Mouse (Mus musculus) left cerebral cortex, postnatal 4 days (tissue): Measurements from ENCODE around the gene Prss16. TPM values are rescaled to one million over a fixed set of nuclear protein-coding genes. Genes with fewer than 3 reads are reported as not detected.
"Not testable (repeated sequence)": the region's sequence is repeated elsewhere in the genome, so short reads cannot be mapped to it uniquely, and the experiment has no call there.

Experiments
- DNase-seq: peaks from one replicate; pipeline ENCODE4 v3.0.0-alpha.2; 2022
- intact Hi-C: fragments of 180-260 bp; cut with DNase I; formaldehyde crosslinking; loops from one replicate; pipeline ENCODE4 v1.15.1; 2025
- total RNA-seq, 2 experiments: library from RNA; stranded (reverse); gene quantifications; 2 replicates each; pipeline ENCODE4 v1.2.3; 2021

The Prss16 gene
- total RNA-seq, result not detected

GRCm38 (mm10) chr13:22009642-22010041, at the start of gene Prss16:
Prss16 (minus strand) TSS chr13:22009742.
- intact Hi-C loops, result no loop called here
- DNase-seq, result no peak

- intact Hi-C loops, result loop anchor here (5.0 to 10.0 kb wide), 2 partner anchors 1231 to 1349 kb away; no protein-coding TSS in a partner anchor
These were observed 44.2 kb upstream of the Prss16 start for GRCm38 (mm10) chr13:22053754-22054153.

GRCm38 (mm10) chr13:22051523-22051859, 41.9 kb upstream of the Prss16 start:
- intact Hi-C loops, result loop anchor here (5.0 to 10.0 kb wide), 2 partner anchors 1233 to 1351 kb away; no protein-coding TSS in a partner anchor
- no peak for DNase-seq

More at GRCm38 (mm10) chr13:22053754-22054153, 44.2 kb upstream of the Prss16 start:
- no peak for DNase-seq

DNA sequence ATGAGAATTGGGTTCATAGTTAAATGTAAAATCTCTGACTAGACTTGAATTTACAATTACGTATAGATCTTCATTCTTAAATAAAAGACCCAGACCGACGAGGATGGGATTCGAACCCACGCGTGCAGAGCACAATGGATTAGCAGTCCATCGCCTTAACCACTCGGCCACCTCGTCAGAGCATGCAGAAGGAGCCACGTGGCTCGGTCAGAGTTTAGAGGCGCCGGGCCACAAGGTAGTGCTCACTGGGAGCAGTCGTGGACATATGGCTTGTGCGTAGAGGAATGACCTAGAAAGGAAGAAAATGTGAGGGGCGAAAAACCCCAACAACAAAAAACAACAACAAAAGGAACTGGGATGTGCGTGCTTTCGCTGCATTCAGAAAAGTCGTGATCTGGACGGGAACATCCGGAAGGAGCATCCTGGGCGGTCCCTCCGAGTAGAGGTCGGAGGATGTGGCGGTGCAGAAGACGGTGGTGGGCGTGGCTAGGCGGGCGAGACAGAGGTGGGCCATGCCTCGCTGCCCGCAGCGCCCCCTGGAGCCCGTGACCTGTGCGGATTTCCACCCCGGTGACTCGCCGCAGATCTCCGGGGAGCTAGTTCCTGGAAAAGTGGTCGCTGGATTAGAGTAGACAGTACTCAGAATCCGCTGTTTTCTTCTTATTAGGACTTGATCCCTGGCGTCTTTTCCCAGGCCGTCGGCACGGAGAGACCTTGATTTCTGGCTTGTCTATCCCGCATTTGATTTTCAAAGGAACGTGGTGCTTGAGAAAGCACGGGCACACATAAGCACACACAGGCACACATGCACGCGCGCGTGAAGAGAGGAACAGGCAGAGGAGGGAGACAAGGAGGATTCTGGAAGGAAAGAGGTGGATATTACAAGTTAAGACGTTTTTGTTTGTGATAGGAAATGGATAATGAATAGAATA, 41.3 kb upstream of the Prss16 start:
- DNase-seq, result peak; percentile 94
- intact Hi-C loops, result loop anchor here (5.0 to 10.0 kb wide), 2 partner anchors 1234 to 1351 kb away; no protein-coding TSS in a partner anchor

- peak; percentile 52 for DNase-seq
- intact Hi-C loops, result loop anchor here (5.0 to 10.0 kb wide), 2 partner anchors 1235 to 1352 kb away; no protein-coding TSS in a partner anchor
These were observed 40.3 kb upstream of the Prss16 start for GRCm38 (mm10) chr13:22049737-22050440.

GRCm38 (mm10) chr13:22049041-22049440, 39.5 kb upstream of the Prss16 start:
- no peak for DNase-seq

DNA sequence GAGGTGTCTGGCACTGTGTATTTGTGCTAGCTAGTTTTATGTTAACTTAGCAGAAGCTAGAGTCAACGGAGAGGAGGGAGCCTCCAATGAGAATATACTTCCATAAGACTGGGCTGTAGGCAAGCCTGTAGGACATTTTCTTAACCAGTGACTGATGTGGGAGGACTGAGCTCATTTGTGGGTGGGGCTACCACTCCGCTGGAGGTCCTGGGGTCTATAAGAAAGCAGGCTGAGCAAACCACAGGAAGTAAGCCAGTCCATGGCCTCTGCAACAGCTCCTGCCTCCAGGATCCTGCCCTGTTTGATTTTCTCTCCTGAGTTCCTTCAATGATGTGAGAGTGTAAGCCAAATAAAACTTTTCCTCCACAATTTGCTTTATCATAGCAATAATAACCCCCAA, 35.8 kb upstream of the Prss16 start:
- intact Hi-C loops, result no loop called here
- DNase-seq, result no peak

More at GRCm38 (mm10) chr13:22049041-22049440, 39.5 kb upstream of the Prss16 start:
- intact Hi-C loops, result no loop called here

DNA sequence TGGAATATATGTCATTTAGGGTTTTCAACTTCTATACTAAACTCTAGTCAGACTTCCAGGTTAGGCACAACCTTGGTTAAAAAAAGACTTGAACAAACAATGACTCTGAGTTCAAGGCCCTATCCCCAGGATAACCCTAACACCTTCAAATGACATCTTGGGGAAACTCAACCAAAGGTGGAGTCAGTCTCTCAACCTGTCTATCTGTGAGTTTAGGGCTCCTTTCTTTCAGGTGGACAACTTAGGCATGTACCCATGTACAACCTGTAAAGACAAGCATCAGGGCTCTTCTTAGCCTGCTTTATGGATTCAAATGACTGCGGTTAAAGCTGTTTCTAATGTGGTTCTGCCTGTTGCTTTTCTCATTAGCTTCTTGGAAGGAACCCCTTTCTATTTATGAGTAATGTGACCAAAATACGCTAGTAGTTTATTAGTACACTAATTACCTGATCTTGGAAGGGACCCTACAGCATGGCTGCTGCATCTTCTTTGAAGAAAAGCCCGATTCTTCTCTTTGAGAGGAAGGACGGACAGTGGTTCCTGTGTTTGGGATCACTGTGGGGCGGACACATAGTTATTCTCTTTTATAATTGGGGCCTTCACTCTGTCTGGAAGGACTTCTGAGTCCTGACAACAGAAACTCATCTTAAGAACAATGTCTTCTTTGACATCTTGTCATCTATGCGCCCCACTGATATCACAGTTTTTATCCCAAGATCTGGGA, 35.1 kb upstream of the Prss16 start:
- intact Hi-C loops, result no loop called here
- DNase-seq, result no peak

DNA sequence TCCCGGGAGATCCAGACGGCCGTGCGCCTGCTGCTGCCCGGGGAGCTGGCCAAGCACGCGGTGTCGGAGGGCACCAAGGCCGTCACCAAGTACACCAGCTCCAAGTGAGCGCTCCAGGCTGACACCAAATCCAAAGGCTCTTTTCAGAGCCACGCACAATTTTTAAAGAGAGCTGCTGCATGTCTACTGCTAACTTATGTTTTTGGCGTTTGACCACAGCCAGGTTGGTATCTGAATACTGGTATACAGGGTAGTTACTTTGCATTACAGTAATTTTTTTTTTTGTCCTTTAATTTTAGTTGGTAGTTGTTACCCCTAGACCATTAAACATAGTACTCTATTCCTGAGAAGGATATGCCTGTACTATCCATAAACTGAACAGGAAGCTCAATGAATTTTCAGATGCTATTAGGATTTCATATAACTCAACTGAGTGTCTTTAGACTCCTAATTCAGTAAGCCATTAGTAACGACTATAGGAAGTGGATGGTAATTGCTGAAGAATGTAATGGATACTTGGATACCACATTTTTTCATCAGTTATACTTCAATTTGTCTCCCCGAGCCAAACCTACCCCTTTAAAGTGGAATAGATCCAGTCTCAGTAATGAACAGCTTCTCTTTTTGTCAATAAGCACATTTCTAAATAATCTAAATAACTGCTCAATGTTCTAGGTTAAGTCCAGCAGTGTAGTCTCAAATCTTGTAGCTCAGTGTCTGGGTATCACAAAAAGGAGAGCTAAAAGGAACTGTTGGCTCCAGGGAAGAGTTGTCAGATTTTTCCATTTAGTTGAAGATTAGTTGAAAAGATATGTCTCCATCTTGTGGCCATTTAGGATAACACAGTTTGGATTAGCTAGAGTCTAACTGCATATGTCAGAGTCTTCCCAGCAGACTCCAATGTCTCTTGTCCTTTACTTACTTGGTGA, 34.2 kb upstream of the Prss16 start:
- intact Hi-C loops, result no loop called here
- no peak for DNase-seq

DNA sequence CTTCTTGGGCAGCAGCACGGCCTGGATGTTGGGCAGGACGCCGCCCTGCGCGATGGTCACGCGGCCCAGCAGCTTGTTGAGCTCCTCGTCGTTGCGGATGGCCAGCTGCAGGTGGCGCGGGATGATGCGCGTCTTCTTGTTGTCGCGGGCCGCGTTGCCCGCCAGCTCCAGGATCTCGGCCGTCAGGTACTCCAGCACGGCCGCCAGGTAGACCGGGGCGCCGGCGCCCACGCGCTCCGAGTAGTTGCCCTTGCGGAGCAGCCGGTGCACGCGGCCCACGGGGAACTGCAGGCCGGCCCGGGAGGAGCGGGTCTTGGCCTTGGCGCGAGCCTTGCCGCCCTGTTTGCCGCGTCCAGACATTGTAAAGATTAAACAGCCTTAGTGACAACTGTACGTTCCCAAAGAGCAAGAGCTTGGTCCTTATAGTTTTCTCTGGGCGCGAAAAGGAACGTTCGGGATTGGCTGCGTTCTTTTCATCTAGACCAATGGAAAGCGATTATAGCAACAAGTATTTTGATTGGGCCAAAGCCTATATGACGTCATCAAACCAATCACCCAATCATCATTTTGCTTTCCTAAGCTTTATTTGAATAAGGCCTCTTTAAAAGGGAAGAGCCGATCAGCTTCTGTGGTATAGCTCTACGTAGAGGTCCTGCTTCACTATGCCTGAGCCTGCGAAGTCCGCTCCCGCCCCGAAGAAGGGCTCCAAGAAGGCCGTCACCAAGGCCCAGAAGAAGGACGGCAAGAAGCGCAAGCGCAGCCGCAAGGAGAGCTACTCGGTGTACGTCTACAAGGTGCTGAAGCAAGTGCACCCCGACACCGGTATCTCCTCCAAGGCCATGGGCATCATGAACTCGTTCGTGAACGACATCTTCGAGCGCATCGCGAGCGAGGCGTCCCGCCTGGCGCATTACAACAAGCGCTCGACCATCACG, 33.3 kb upstream of the Prss16 start, which contains the start of the genes Hist1h2ag and Hist1h2bj:
Gene Hist1h2ag (minus strand): TSS at position 377 of the 935 bp plus-strand sequence.
Gene Hist1h2bj (plus strand): TSS at position 647 of the 935 bp plus-strand sequence.
- peak; percentile 80 for DNase-seq
- intact Hi-C loops, result not testable (repeated sequence)

DNA sequence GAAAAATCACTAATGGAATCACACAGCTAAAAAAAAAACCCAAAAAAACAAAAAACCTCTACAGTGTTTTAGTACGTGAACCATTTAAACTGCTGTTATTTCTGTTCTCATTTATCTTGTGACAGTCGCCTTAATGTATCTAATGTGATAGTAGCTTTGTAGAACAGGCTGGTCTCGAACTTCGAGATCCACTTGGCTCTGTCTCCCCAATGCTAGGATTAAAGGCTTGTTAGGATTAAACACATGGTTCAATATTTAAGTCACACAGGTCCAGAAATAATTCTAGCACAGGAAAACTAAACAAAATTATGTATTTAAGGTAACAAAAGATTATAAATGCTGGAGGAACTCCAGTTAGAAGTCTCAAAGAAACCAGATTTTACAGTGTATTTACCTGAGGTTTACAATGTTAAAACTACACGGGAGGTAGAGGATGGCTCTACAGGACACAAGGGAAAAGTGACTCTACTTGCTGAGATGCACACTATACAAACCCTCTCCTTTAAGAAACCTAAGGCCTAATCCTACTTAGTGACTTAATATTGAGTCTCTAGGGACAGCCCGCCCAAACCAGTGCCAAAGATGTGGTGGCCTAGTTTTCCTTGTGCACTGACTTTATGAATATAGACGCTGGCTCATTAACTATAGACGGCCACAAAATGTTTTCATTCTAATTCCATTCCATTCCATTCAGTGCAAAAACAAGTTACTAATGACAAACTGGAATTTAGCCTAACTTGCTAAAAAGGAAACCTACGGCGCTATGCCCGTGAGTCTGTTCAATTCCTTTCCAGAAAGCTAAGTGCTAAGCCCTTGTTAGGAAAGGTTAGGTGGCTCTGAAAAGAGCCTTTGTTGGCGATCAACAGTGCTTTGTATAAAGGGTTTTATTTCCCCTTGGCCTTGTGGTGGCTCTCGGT, 32.4 kb upstream of the Prss16 start:
- intact Hi-C loops, result no loop called here
- DNase-seq, result peak; percentile 43

DNA sequence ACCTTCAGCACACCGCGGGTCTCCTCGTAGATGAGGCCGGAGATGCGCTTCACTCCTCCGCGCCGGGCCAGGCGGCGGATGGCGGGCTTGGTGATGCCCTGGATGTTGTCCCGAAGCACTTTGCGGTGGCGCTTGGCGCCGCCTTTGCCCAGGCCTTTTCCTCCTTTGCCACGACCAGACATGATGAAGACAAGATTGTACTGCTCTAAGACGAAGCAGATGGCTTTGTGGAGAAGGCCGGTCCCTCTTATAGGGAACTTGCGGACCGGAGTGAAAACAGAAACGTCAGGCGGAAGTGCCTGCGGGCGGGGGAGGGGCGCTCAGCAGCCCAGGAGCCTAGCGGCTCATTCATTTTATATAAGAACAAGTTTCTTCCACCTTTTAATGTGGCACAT, 31.6 kb upstream of the Prss16 start, which contains the start of gene Hist1h4i:
Gene Hist1h4i (minus strand): TSS at position 221 of the 395 bp plus-strand sequence.
- intact Hi-C loops, result not testable (repeated sequence)
- DNase-seq, result peak; percentile 97

GRCm38 (mm10) chr13:22040464-22041141, 31.1 kb upstream of the Prss16 start:
- no peak for DNase-seq
- intact Hi-C loops, result no loop called here

DNA sequence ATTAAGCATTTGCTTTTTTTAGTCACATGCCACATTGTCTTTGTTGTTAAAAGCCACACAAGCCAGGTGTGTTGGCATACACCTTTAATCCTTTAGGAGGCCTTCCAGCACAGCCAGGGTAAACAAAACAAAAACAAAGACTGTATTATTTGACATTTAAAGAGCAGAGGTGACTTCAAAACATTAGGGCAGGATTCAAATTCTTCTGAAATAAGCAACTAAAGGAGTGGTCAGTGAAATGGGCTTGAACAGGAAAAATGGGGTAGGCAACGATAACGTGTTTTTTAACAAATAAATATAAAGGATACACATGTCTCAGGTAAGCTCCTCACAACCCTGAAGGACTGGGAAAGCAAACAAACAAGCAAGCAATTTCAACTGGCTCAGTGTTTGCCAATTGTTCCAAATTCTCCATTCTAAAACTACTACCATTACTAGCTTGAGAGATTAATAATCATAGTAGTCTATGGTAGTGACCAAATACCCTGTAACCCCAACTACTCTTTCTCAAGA, 30.5 kb upstream of the Prss16 start:
- no peak for DNase-seq
- intact Hi-C loops, result loop anchor here (10.0 kb wide), 1 partner anchor 305 kb away; the partner anchor contains the start of gene Hist1h4j

DNA sequence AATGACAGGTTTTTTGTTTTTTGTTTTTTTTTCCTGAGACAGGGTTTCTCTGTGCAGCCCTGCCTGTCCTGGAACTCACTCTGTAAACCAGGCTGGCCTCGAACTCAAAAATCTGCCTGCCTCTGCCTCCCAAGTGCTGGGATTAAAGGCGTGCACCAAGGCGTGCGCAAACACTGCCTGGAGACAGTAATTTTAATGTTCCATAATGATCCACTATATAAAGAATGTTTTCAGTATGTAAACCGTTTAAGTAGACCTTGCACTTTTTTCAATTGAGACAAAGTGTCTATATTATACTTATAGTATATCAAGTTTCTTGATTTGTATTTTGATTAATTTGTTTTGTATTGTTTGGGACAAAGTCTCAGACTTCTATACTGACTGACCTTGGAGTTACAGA, 29.8 kb upstream of the Prss16 start:
- no peak for DNase-seq
- intact Hi-C loops, result loop anchor here (10.0 kb wide), 1 partner anchor 305 kb away; the partner anchor contains the start of gene Hist1h4j

DNA sequence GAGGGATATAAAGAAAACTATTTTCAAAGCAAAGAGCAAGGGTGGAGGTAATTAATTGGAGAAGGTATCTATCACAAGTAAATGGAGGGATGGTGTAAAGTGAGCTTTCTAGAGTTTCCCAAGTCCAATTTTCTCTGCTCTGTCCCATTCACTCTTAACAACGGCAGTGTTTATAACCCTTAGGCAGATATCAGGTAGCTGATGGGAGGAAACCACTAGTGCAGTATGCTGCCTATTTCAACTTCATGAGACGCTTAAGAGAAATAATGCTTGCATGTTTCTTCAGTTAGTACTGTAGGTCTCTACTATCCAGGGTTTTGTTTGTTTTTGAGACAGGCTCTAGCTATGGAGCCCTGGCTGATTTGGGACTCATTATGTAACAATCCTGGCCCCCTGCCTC, 27.9 kb upstream of the Prss16 start:
- no peak for DNase-seq
- intact Hi-C loops, result loop anchor here (10.0 kb wide), 1 partner anchor 303 kb away; the partner anchor contains the start of gene Hist1h4j
